Mouse (Mus musculus) cerebellum, adult 2 months (tissue): ENCODE results near the gene Acp6. TPM values are rescaled to one million over a fixed set of nuclear protein-coding genes. Genes with fewer than 3 reads are reported as not detected.
"Not testable (repeated sequence)": the region's sequence is repeated elsewhere in the genome, so short reads cannot be mapped to it uniquely, and the experiment has no call there.

Source experiments
- DNase-seq, 2 experiments: peaks; one replicate each; pipeline ENCODE4 v3.0.0; 2021
- H3K27ac ChIP-seq: fragments of 200-500 bp; 2 replicates; pipeline ENCODE4 v1.5.1; 2012; ENCODE audit warnings: low read length, control low read depth, inconsistent platforms; ENCODE audit not compliant: insufficient read depth
- H3K27me3 ChIP-seq: fragments of 200-500 bp; 2 replicates; pipeline ENCODE4 v1.6.1; 2012; ENCODE audit warnings: inconsistent platforms, mild to moderate bottlenecking, low read length, moderate library complexity; ENCODE audit not compliant: control insufficient read depth, insufficient read depth
- H3K4me1 ChIP-seq: fragments of 200-500 bp; 2 replicates; pipeline ENCODE4 v1.6.1; 2011; ENCODE audit warnings: low read length; ENCODE audit not compliant: control insufficient read depth, insufficient read depth
- H3K4me3 ChIP-seq: fragments of 200-500 bp; replicated peaks from 2 replicates; pipeline ENCODE3; 2011; ENCODE audit warnings: mild to moderate bottlenecking, low read depth, low read length, control low read depth; ENCODE audit not compliant: insufficient read depth
- CTCF ChIP-seq: fragments of 200-500 bp; IDR thresholded peaks from 2 replicates; pipeline ENCODE4 v1.5.1; 2011; ENCODE audit warnings: low read depth, mild to moderate bottlenecking, control low read depth, low read length, moderate library complexity, borderline replicate concordance; ENCODE audit not compliant: insufficient read depth
- POLR2A ChIP-seq: fragments of 200-500 bp; IDR thresholded peaks from 2 replicates; pipeline ENCODE4 v1.6.1; 2011; ENCODE audit warnings: low read length, control low read depth, borderline replicate concordance; ENCODE audit not compliant: insufficient read depth
- WGBS: fragments of 180-500 bp; shearing (Covaris S2); methylation state at CpG from one replicate; pipeline ENCODE4 v1.1.7; 2018; 5-methylcytosine and 5-hydroxymethylcytosine counted together
- polyA plus RNA-seq: library from polyadenylated mRNA; depleted of rRNA; stranded (reverse); fragments of >200 nt; gene quantifications from 2 replicates; pipeline ENCODE4 v1.2.3, GENCODE M21; 2012; rRNA removed

Gene Acp6
- 42.4 and 43.8 TPM in 2 replicates for polyA plus RNA-seq

- Histone ChIP-seq H3K4me1 (no peaks in the 10 kb centered on the region), H3K27ac (peak within 1 kb of the TSS; percentile 48), H3K4me3 (peak within 1 kb of the TSS; percentile 82), H3K27me3 (no peaks in the 10 kb centered on the region)
- WGBS: under 1% methylated on average over 54 of the region's 54 CpGs
- DNase-seq: peak; percentile 89 to 91
- peak; percentile 33; the same call in 1 of the 2 replicates for TF ChIP-seq POLR2A
- TF ChIP-seq CTCF: no peak
Measured at GRCm38 (mm10) chr3:97158611-97159508, at the start of gene Acp6. Acp6 (plus strand) TSS chr3:97158777.

GRCm38 (mm10) chr3:97117511-97117910 is 41.1 kb upstream of the Acp6 start:
- 92% methylated on average over 6 of the region's 6 CpGs for WGBS
- no peak for TF ChIP-seq CTCF
- no peak for TF ChIP-seq POLR2A

GRCm38 (mm10) chr3:97118313-97118712 is 40.3 kb upstream of the Acp6 start:
- Histone ChIP-seq H3K27ac (no peak overlapping the region), H3K27me3 (no peaks in the 10 kb centered on the region), H3K4me3 (no peak overlapping the region), H3K4me1 (no peaks in the 10 kb centered on the region)
- TF ChIP-seq CTCF (no peak), POLR2A (no peak)
- no peak for DNase-seq
- 63% methylated on average over 12 of the region's 12 CpGs for WGBS

More at GRCm38 (mm10) chr3:97117511-97117910, 41.1 kb upstream of the Acp6 start:
- Histone ChIP-seq H3K27ac (no peak overlapping the region), H3K4me1 (no peaks in the 10 kb centered on the region), H3K4me3 (no peak overlapping the region), H3K27me3 (no peaks in the 10 kb centered on the region)
- DNase-seq: no peak

GRCm38 (mm10) chr3:97124193-97124592 is 34.4 kb upstream of the Acp6 start:
- Histone ChIP-seq H3K4me3 (no peak overlapping the region), H3K27ac (no peak overlapping the region), H3K4me1 (no peaks in the 10 kb centered on the region), H3K27me3 (no peaks in the 10 kb centered on the region)
- no peak for DNase-seq
- WGBS: 56% methylated on average over 7 of the region's 7 CpGs
- TF ChIP-seq POLR2A (no peak), CTCF (no peak)

GRCm38 (mm10) chr3:97129410-97129809 is 29.2 kb upstream of the Acp6 start:
- Histone ChIP-seq H3K4me3 (no peak overlapping the region), H3K27me3 (no peaks in the 10 kb centered on the region), H3K4me1 (no peaks in the 10 kb centered on the region), H3K27ac (no peak overlapping the region)
- WGBS: 86% methylated on average over 4 of the region's 4 CpGs
- DNase-seq: no peak
- no peak for TF ChIP-seq POLR2A
- no peak for TF ChIP-seq CTCF

- H3K27ac ChIP-seq, H3K4me3 ChIP-seq, DNase-seq, H3K27me3 ChIP-seq, H3K4me1 ChIP-seq: not testable (repeated sequence)
- 80% methylated on average over 1 of the region's 1 CpGs for WGBS
Measured at GRCm38 (mm10) chr3:97137666-97138065, 20.9 kb upstream of the Acp6 start.

- DNase-seq: no peak
- no peak overlapping the region for H3K4me3 ChIP-seq
- no peaks in the 10 kb centered on the region for H3K27me3 ChIP-seq
- H3K4me1 ChIP-seq: no peaks in the 10 kb centered on the region
- TF ChIP-seq POLR2A (no peak), CTCF (no peak)
- H3K27ac ChIP-seq: no peak overlapping the region
- WGBS: 62% methylated on average over 2 of the region's 2 CpGs
Measured at GRCm38 (mm10) chr3:97151092-97151491, 7.5 kb upstream of the Acp6 start.

- no peaks in the 10 kb centered on the region for H3K4me1 ChIP-seq
- no peak for TF ChIP-seq CTCF
- no peak for TF ChIP-seq POLR2A
- 84% methylated on average over 6 of the region's 6 CpGs for whole genome bisulfite sequencing
- DNase-seq: peak in 1 of 2 experiments; percentile 12
- H3K27me3 ChIP-seq: no peaks in the 10 kb centered on the region
- H3K4me3 ChIP-seq: no peak overlapping the region
- no peak overlapping the region for H3K27ac ChIP-seq
Measured at GRCm38 (mm10) chr3:97156431-97156830, 2.1 kb upstream of the Acp6 start.
